Mouse (Mus musculus) CH12.LX (cell line): ENCODE measurements at regions not wholly inside any gene's neighbourhood (a gene's known extent, or its start where the extent isn't known, plus 50 kb on each side); places are given as distances from the start of the nearest gene placed in this dataset.

ENCODE experiments used
- DNase-seq: peaks from one replicate; pipeline ENCODE4 v3.0.0-alpha.2; 2013; ENCODE audit errors: extremely low read depth
- H3K27ac ChIP-seq: 2 replicates; pipeline ENCODE4 v1.5.1; 2012; ENCODE audit warnings: low read depth, mild to moderate bottlenecking, control low read depth, moderate library complexity; ENCODE audit not compliant: insufficient read depth
- H3K27me3 ChIP-seq: replicated peaks from 2 replicates; pipeline ENCODE3; 2012; ENCODE audit warnings: inconsistent platforms
- H3K36me3 ChIP-seq, 2 experiments: replicated peaks in 1 of 2; 2 replicates each; pipeline versions ENCODE3 to v1.6.1; 2012; ENCODE audit warnings: inconsistent platforms in 1 of 2, low read length in 1 of 2, mild to moderate bottlenecking in 1 of 2, mixed read lengths in 1 of 2, moderate library complexity in 1 of 2; ENCODE audit not compliant: control insufficient read depth in 1 of 2, insufficient read depth in 1 of 2
- H3K4me1 ChIP-seq, 2 experiments: 2 replicates each; pipeline ENCODE4 v1.6.1; 2012; ENCODE audit warnings: inconsistent platforms in 1 of 2, moderate library complexity in 1 of 2; ENCODE audit not compliant: insufficient read depth in 2 of 2, control insufficient read depth in 1 of 2
- H3K4me2 ChIP-seq: 2 replicates; pipeline ENCODE4 v1.6.1; 2012; ENCODE audit warnings: low read depth, mild to moderate bottlenecking, control low read depth; ENCODE audit not compliant: poor library complexity, insufficient read depth, severe bottlenecking
- H3K4me3 ChIP-seq, 3 experiments: fragments of 150-350 bp in 1 of 3; sonication (generic) in 1 of 3; replicated peaks in 1 of 3; 2 replicates each; pipeline versions ENCODE3 to v1.5.1; 2011 to 2012; ENCODE audit warnings: low read depth in 2 of 3, low read length in 2 of 3, mild to moderate bottlenecking in 2 of 3, moderate library complexity in 2 of 3, control low read depth in 1 of 3, improper control_type of control experiment in 1 of 3, inconsistent platforms in 1 of 3, mixed read lengths in 1 of 3; ENCODE audit not compliant: poor library complexity in 1 of 3
- H3K79me2 ChIP-seq: replicated peaks from 2 replicates; pipeline ENCODE4 v1.6.1; 2012; ENCODE audit warnings: mild to moderate bottlenecking, moderate library complexity; ENCODE audit not compliant: control insufficient read depth, poor library complexity, insufficient read depth, severe bottlenecking; ENCODE audit errors: extremely low read depth
- H3K9ac ChIP-seq: 2 replicates; pipeline ENCODE4 v1.6.1; 2012; ENCODE audit warnings: low read depth, mild to moderate bottlenecking, control low read depth, moderate library complexity; ENCODE audit not compliant: insufficient read depth
- H3K9me3 ChIP-seq: replicated peaks from 2 replicates; pipeline ENCODE3; 2012; ENCODE audit warnings: low read length, inconsistent platforms, mixed read lengths
- BHLHE40 ChIP-seq: IDR thresholded peaks from 2 replicates; pipeline ENCODE4 v1.6.1; 2011; ENCODE audit warnings: mild to moderate bottlenecking, low read depth, low read length, improper control_type of control experiment
- CHD1 ChIP-seq: IDR thresholded peaks from 2 replicates; pipeline ENCODE4 v1.6.1; 2012; ENCODE audit warnings: low read depth, low read length, improper control_type of control experiment, inconsistent platforms
- CHD2 ChIP-seq: IDR thresholded peaks from 2 replicates; pipeline ENCODE4 v1.6.1; 2011; ENCODE audit warnings: low read length, improper control_type of control experiment
- CTCF ChIP-seq, 2 experiments: IDR thresholded peaks in 1 of 2; conservative IDR thresholded peaks in 1 of 2; 2 replicates each; pipeline ENCODE4 v1.5.1; 2011 to 2012; ENCODE audit warnings: low read depth in 2 of 2, low read length in 2 of 2, improper control_type of control experiment in 1 of 2, inconsistent platforms in 1 of 2, mild to moderate bottlenecking in 1 of 2, moderate library complexity in 1 of 2
- E2F4 ChIP-seq: IDR thresholded peaks from 2 replicates; pipeline ENCODE4 v1.6.1; 2011; ENCODE audit warnings: low read depth, low read length, improper control_type of control experiment; ENCODE audit not compliant: insufficient replicate concordance
- ELF1 ChIP-seq: IDR thresholded peaks from 2 replicates; pipeline ENCODE4 v1.6.1; 2014; ENCODE audit warnings: low read depth, mild to moderate bottlenecking, inconsistent platforms, low read length, improper control_type of control experiment
- ETS1 ChIP-seq: conservative IDR thresholded peaks from 2 replicates; pipeline ENCODE4 v1.6.1; 2012; ENCODE audit warnings: low read depth, mild to moderate bottlenecking, inconsistent platforms, low read length, improper control_type of control experiment, moderate library complexity
- HCFC1 ChIP-seq: IDR thresholded peaks from 2 replicates; pipeline ENCODE4 v1.6.1; 2012; ENCODE audit warnings: low read depth, mild to moderate bottlenecking, inconsistent platforms, low read length, improper control_type of control experiment
- IRF4 ChIP-seq: IDR thresholded peaks from 2 replicates; pipeline ENCODE4 v1.6.1; 2014; ENCODE audit warnings: low read depth, mild to moderate bottlenecking, inconsistent platforms, low read length, improper control_type of control experiment
- MAZ ChIP-seq: IDR thresholded peaks from 2 replicates; pipeline ENCODE4 v1.6.1; 2012; ENCODE audit warnings: low read depth, mild to moderate bottlenecking, inconsistent platforms, low read length, improper control_type of control experiment, moderate library complexity
- MEF2A ChIP-seq: IDR thresholded peaks from 2 replicates; pipeline ENCODE4 v1.6.1; 2014; ENCODE audit warnings: low read depth, mild to moderate bottlenecking, inconsistent platforms, low read length, improper control_type of control experiment, borderline replicate concordance
- MXI1 ChIP-seq: IDR thresholded peaks from 2 replicates; pipeline ENCODE4 v1.6.1; 2011; ENCODE audit warnings: mild to moderate bottlenecking, low read depth, low read length, improper control_type of control experiment
- MYC ChIP-seq: IDR thresholded peaks from 2 replicates; pipeline ENCODE4 v1.6.1; 2011; ENCODE audit warnings: low read depth, mild to moderate bottlenecking, improper control_type of control experiment, low read length
- NELFE ChIP-seq: IDR thresholded peaks from 2 replicates; pipeline ENCODE4 v1.6.1; 2011; ENCODE audit warnings: low read depth, low read length, improper control_type of control experiment
- NRF1 ChIP-seq: IDR thresholded peaks from 2 replicates; pipeline ENCODE4 v1.6.1; 2014; ENCODE audit warnings: low read depth, mild to moderate bottlenecking, inconsistent platforms, low read length, improper control_type of control experiment, moderate library complexity
- PAX5 ChIP-seq: IDR thresholded peaks from 2 replicates; pipeline ENCODE4 v1.6.1; 2012; ENCODE audit warnings: low read length, inconsistent platforms, mixed read lengths
- POLR2AphosphoS2 ChIP-seq: IDR thresholded peaks from 2 replicates; pipeline ENCODE4 v1.6.1; 2011; ENCODE audit warnings: low read depth, low read length, improper control_type of control experiment
- RAD21 ChIP-seq: IDR thresholded peaks from 2 replicates; pipeline ENCODE4 v1.6.1; 2011; ENCODE audit warnings: low read depth, mild to moderate bottlenecking, low read length, improper control_type of control experiment, moderate library complexity
- SIN3A ChIP-seq: IDR thresholded peaks from 2 replicates; pipeline ENCODE4 v1.6.1; 2012; ENCODE audit warnings: low read length, improper control_type of control experiment, inconsistent platforms
- TBP ChIP-seq: conservative IDR thresholded peaks from 2 replicates; pipeline ENCODE4 v1.6.1; 2011; ENCODE audit warnings: low read depth, low read length, improper control_type of control experiment
- TCF12 ChIP-seq: IDR thresholded peaks from 2 replicates; pipeline ENCODE4 v1.6.1; 2014; ENCODE audit warnings: low read depth, mild to moderate bottlenecking, inconsistent platforms, low read length, improper control_type of control experiment
- USF1 ChIP-seq: IDR thresholded peaks from 2 replicates; pipeline ENCODE4 v1.6.1; 2014; ENCODE audit warnings: low read depth, mild to moderate bottlenecking, inconsistent platforms, low read length, improper control_type of control experiment
- ZC3H11A ChIP-seq: IDR thresholded peaks from 2 replicates; pipeline ENCODE4 v1.6.1; 2012; ENCODE audit warnings: low read depth, mild to moderate bottlenecking, inconsistent platforms, low read length, improper control_type of control experiment
- dilution Hi-C: fragments of 300-500 bp; cut with MboI; formaldehyde crosslinking; loops from 2 replicates; pipeline ENCODE4 v1.14.3; 2020; ENCODE audit warnings: low sequenced_read_pairs; ENCODE audit not compliant: extremely low pct_unique_long_range_greater_than_20kb, extremely low pct_ligation_motif_present
- in situ Hi-C: fragments of 300-500 bp; cut with MboI; formaldehyde crosslinking; loops from 3 replicates; pipeline ENCODE4 v1.14.3; 2019; ENCODE audit warnings: low sequenced_read_pairs, low pct_ligation_motif_present, low pct_unique_long_range_greater_than_20kb, mixed read lengths

DNA sequence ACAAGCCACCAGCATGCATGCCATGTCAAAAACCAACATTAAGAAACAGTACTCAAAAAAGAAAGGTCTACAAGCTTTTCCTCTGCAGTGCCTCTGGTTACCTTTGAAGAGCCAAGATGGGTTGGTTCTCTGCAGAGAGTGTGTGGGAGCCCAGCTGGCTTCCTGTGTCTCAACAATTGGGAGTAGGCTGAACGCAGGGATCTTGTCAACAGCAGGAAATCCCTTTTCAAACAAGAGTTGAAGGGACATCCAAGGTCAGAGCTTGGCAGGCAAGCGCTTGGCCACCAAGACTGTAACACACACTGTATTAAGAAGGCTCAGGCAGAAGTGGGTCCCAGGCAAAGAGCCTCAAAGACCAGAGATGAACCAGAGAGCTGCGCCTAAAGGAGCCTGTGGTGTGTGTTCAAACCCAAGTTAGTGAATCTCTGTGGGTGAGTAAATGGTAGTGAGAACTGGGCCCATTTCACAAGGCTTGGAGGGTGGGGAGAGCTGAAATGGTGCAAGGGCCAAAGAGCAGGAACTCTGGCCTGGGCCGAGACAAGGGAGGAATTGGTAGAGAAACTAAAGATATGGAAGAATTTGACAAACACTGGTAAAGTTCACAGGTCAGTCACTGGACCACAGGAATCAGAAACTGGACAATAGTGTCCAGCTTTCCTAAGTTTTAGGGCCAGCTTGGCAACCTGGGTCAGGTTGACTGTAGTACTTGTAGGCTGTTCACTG, 357.0 kb downstream of the Gm49356 start:
- no peaks in the 10 kb centered on the region for H3K36me3 ChIP-seq
- no peaks in the 10 kb centered on the region for H3K79me2 ChIP-seq
- TF ChIP-seq E2F4 (no peak), MYC (no peak), PAX5 (no peak), ELF1 (no peak), BHLHE40 (no peak), MEF2A (no peak), CHD1 (no peak), IRF4 (no peak), USF1 (no peak), SIN3A (no peak), ZC3H11A (no peak), HCFC1 (no peak), NRF1 (no peak), TCF12 (no peak), POLR2AphosphoS2 (no peak), MXI1 (no peak)
- TF ChIP-seq, all 38 proteins: peak for 0
- H3K4me3 ChIP-seq: no peak overlapping the region
- no peak overlapping the region for H3K4me2 ChIP-seq
- H3K9ac ChIP-seq: no peak overlapping the region
- dilution Hi-C loops (no loop called here), in situ Hi-C loops (loop anchor here (5.0 kb wide), 1 partner anchor 46 kb away; no protein-coding TSS in a partner anchor)
- no peaks in the 10 kb centered on the region for H3K4me1 ChIP-seq
- no peak overlapping the region for H3K27ac ChIP-seq
- no peaks in the 10 kb centered on the region for H3K27me3 ChIP-seq
- H3K9me3 ChIP-seq: no peaks in the 10 kb centered on the region
- DNase-seq: no peak

- in situ Hi-C loops: loop anchor here (5.0 kb wide), 1 partner anchor 44 kb away; no protein-coding TSS in a partner anchor
- Histone ChIP-seq H3K9ac (no peak overlapping the region), H3K27ac (no peak overlapping the region), H3K9me3 (no peaks in the 10 kb centered on the region), H3K4me2 (no peak overlapping the region), H3K4me3 (no peak overlapping the region), H3K4me1 (no peaks in the 10 kb centered on the region), H3K27me3 (no peaks in the 10 kb centered on the region), H3K36me3 (no peaks in the 10 kb centered on the region), H3K79me2 (no peaks in the 10 kb centered on the region)
- no peak for TF ChIP-seq TBP
- no peak for TF ChIP-seq MEF2A
- no peak for TF ChIP-seq ETS1
- TF ChIP-seq CTCF (conservative IDR thresholded peaks at IDR 0.05 in 1 of 2, IDR thresholded peaks at IDR 0.05 in 1 of 2; ENCODE audit: low read depth in 2 of 2, low read length in 2 of 2): no peak
- no peak for TF ChIP-seq MAZ
- TF ChIP-seq MXI1: no peak
- no peak for TF ChIP-seq NRF1
- no peak for TF ChIP-seq CHD2
- no peak for TF ChIP-seq ELF1
- no peak for TF ChIP-seq NELFE
- no peak for TF ChIP-seq RAD21
- no peak for TF ChIP-seq E2F4
- no peak for DNase-seq
- dilution Hi-C loops: no loop called here
Observed at GRCm38 (mm10) chr15:59248477-59249260, 359.6 kb downstream of the Gm49356 start.
